ENCODE assay signal across 10 mouse cellular contexts in the genomic region with DNA sequence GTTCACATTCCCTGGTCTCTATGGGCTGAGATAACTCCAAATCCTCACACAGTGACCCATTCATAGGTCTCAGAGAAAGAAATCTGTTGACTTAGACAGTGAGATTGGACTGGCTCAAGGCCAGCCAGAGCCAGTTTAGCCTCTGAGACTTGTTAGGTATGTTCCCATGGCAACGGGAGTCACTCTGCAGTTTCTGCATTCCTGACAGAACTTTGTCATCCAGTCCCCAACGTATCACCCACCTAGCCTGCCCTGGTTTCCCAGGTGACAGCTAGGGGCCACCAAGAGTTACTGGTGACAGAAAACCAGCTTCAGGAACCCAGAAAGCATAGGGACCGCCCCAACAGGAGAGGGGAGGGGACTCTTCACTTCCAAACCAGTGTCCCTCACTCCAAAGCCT. TPM values are rescaled to one million over a fixed set of nuclear protein-coding genes. Genes with fewer than 3 reads are reported as not detected.
DNase-seq lines count a peak whose midpoint lies in the region; ATAC-seq lines count a peak whose summit lies in the region.
"Had no signal": no experiment of that assay in that cellular context is flagged by ENCODE, and none has a peak within 500 bp of the region (broad histone marks: within the 10 kb centered on the region; RNA-seq: fewer than 3 reads in every experiment).

No protein-coding gene starts in this region.

- H3K27me3 ChIP-seq in heart, embryonic 10.5 days (ENCODE audit: insufficient read depth, poor library complexity, severe bottlenecking) = no peaks in the 10 kb centered on the region; the same call in 1 of the 2 replicates

- ATAC-seq in frontal cortex, adult (ENCODE audit: low TSS enrichment) = no peak
- ATAC-seq in erythroid progenitor cell, adult 5-6 weeks (replicated peaks; ENCODE audit: low FRiP score, poor library complexity, severe bottlenecking) = no peak

- peak overlapping the region; percentile 83 for H3K27ac ChIP-seq in heart, embryonic 10.5 days

- intact Hi-C loops in heart, postnatal 36 days (cut with DNase I) = no loop called here

- no peak overlapping the region for H3K4me3 ChIP-seq in heart, embryonic 10.5 days

- 32% methylated on average over 3 of the region's 3 CpGs for WGBS in heart, embryonic 10.5 days

- no peaks in the 10 kb centered on the region for H3K9me3 ChIP-seq in heart, embryonic 10.5 days

- DNase-seq in heart, embryonic 10.5 days (ENCODE audit: low spot score) = no peak
- DNase-seq in heart, postnatal 36 days = no peak
- peak; percentile 76 for DNase-seq in 3T3-L1 (ENCODE audit: low read depth, low spot score)
- peak; percentile 72 for DNase-seq in embryo, embryonic 11 days
- DNase-seq in kidney, postnatal 25 days = peak; percentile 67 to 74
- DNase-seq in layer of hippocampus, adult 11-12 months (ENCODE audit: low spot score) = no peak
- DNase-seq: left cerebral cortex, postnatal 4 days had no signal

- no peaks in the 10 kb centered on the region for H3K36me3 ChIP-seq in heart, embryonic 10.5 days

- peaks cover 50% of the 10 kb centered on the region for H3K4me1 ChIP-seq in heart, embryonic 10.5 days

RNA-seq across cellular contexts. Expression of a gene that starts 9.4 kb away (rescaled TPM):
- 83.2 and 193 TPM in 2 replicates for polyA plus RNA-seq in heart, embryonic 10.5 days (2016; fragmentation: Nextera tagmentation; extraction: Ambion mirVana)
- total RNA-seq in heart, postnatal 36 days (2021) = 1 to 10 TPM; 1.4 to 2.5 TPM
- not detected in 2 replicates for total RNA-seq in erythroid progenitor cell, adult 5-6 weeks (2015; ENCODE audit: low replicate concordance)
- not detected in 2 replicates for total RNA-seq in erythroid progenitor cell, adult 5-6 weeks (2017; ENCODE audit: low replicate concordance)

RNA-seq across cellular contexts. Expression of a gene that starts 14.3 kb away (rescaled TPM):
- 78.5 and 184 TPM in 2 replicates for polyA plus RNA-seq in heart, embryonic 10.5 days (2016; fragmentation: Nextera tagmentation; extraction: Ambion mirVana)
- total RNA-seq in heart, postnatal 36 days (2021) = 1 to 10 TPM; 2.5 to 5.1 TPM
- 1.7 TPM in 1 of 2 replicates, not detected in the other for total RNA-seq in erythroid progenitor cell, adult 5-6 weeks (2015; ENCODE audit: low replicate concordance)
- total RNA-seq in erythroid progenitor cell, adult 5-6 weeks (2017; ENCODE audit: low replicate concordance) = 0.26 TPM in 1 of 2 replicates, not detected in the other

RNA-seq across cellular contexts. Expression of a gene that starts 59.6 kb away (rescaled TPM):
- not detected in 2 replicates for polyA plus RNA-seq in heart, embryonic 10.5 days (2016; fragmentation: Nextera tagmentation; extraction: Ambion mirVana)
- total RNA-seq in heart, postnatal 36 days (2021) = not detected
- not detected in 2 replicates for total RNA-seq in erythroid progenitor cell, adult 5-6 weeks (2015; ENCODE audit: low replicate concordance)
- not detected in 2 replicates for total RNA-seq in erythroid progenitor cell, adult 5-6 weeks (2017; ENCODE audit: low replicate concordance)
- total RNA-seq: left cerebral cortex, postnatal 4 days had no signal
- polyA plus RNA-seq: cortical plate, adult 2 months had no signal

RNA-seq across cellular contexts. Expression of a gene that starts 59.9 kb away (rescaled TPM):
- 85.5 and 99.6 TPM in 2 replicates for polyA plus RNA-seq in heart, embryonic 10.5 days (2016; fragmentation: Nextera tagmentation; extraction: Ambion mirVana)
- total RNA-seq in heart, postnatal 36 days (2021) = 100 to 1,000 TPM; 149 to 165 TPM
- 34.2 and 49.9 TPM in 2 replicates for total RNA-seq in erythroid progenitor cell, adult 5-6 weeks (2015; ENCODE audit: low replicate concordance)
- total RNA-seq in erythroid progenitor cell, adult 5-6 weeks (2017; ENCODE audit: low replicate concordance) = 89.8 and 92.8 TPM in 2 replicates

Comparison
In these comparisons a context has a peak if more than half of its experiments do, and no peak if none do; other contexts are left out.
1. DNase-seq: peak in 3T3-L1 (single experiment), embryo, embryonic 11 days (single experiment) and kidney, postnatal 25 days (2 of 2); none in heart, embryonic 10.5 days (single experiment), heart, postnatal 36 days (0 of 2) and layer of hippocampus, adult 11-12 months (single experiment).